Mouse (Mus musculus) liver, adult (tissue): ENCODE measurements at regions not wholly inside any gene's neighbourhood (a gene's known extent, or its start where the extent isn't known, plus 50 kb on each side); places are given as distances from the start of the nearest gene placed in this dataset.

Experiments used
- GATA4 ChIP-seq: IDR thresholded peaks from 2 replicates; pipeline ENCODE4 v1.6.1; 2014; ENCODE audit warnings: mild to moderate bottlenecking, low read length; ENCODE audit not compliant: insufficient replicate concordance

GRCm38 (mm10) chr9:85088556-85089338 is 223.8 kb upstream of the Gm11114 start:
- TF ChIP-seq GATA4, result no peak

DNA sequence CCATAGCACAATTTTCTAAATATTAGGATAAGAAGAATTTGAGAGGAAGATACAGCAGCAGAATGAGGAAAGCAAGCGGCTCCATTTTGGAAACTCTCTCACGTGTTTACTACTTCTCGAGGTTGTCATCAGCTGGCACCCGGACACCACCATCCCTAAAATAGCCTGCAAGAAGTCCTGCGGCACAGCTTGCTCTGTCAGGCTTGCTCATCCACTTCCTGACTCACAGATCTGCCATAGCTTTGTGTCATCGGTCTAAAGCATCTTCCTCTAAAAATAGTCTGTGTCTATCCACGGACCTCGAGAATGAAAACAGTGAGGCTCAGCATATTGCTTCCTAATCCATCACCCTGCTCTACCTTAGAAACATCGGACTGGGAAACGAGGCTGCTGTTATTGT is 222.3 kb upstream of the Gm11114 start:
- TF ChIP-seq GATA4, result no peak

DNA sequence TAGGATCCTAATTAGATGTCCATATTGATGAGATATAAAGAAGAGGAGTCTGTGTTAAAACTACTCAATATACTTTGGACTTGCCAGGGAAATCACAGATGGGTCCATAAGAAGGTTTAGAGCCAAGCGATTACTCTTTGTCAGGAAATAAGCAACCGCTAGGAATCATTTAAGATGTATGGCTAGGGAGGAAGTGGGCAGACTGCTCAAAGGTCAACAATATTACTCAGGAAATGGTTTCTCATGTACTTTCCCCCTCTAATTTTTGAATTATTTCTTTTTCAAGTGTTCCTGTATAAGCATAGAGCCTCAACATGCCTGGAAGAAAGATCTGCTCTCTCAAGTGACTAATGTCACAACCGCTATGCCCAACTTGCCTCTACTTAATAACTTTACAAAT is 217.3 kb upstream of the Gm11114 start:
- no peak for TF ChIP-seq GATA4

DNA sequence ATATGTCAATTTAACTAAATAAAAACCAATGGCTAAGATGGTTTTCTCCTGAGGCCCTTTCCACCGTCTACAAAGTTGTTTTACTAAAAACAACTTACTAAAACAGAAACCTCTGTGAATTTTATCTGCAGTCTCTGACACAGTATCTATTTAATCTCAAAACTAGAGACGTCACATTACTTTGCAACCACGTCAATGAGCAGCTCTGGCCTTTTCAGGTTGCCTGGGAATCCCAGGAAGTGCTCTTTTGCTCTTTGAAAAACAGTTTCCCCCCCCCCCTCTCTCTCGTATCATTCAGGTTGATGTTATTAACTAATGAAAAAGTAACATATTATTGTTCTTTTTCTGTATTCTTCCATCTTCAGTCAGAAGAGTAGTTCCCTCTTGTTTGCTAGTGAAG is 216.1 kb upstream of the Gm11114 start:
- TF ChIP-seq GATA4, result no peak

DNA sequence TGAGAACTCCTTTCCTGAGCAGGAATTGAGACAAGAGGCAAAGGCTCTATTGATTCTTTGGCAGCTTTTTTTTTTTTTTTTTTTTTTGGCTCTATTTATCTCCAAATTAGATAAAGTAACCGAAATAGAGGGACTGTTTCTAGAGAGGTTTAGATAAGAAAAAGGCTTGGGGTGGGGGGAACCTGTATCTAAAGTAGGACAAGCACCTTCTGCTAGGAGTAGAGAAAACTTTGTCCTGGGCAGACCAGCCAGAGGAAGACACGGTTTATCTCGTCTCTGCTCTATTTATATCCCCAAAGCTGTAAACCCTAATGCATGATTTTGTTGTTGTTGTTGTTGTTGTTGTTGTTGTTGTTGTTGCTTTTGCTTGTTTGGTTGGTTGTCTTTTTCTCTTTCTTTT is 199.6 kb upstream of the Gm11114 start:
- TF ChIP-seq GATA4, result no peak

DNA sequence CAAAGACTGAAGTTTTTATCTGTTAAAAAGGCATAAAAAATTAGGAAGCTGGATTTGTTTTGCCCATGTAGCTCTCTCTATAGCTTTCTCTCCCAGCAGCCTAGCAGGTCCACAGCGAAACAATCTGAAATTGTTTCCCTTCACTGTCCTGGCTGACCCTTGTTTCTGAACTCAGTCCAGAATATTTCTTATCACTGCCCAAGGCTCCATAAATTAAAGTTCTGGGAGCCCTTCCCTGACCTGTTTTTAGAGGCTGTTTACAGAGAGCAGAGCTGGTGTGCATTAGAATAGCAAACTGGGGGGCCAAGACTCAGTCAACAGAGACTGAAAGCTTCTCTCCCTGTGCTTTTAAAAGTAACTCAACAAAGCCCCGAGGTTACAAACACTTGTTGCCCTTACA is 198.3 kb upstream of the Gm11114 start:
- no peak for TF ChIP-seq GATA4

GRCm38 (mm10) chr9:85120061-85120460 is 192.5 kb upstream of the Gm11114 start:
- no peak for TF ChIP-seq GATA4

GRCm38 (mm10) chr9:85121059-85121458 is 191.5 kb upstream of the Gm11114 start:
- TF ChIP-seq GATA4, result no peak

DNA sequence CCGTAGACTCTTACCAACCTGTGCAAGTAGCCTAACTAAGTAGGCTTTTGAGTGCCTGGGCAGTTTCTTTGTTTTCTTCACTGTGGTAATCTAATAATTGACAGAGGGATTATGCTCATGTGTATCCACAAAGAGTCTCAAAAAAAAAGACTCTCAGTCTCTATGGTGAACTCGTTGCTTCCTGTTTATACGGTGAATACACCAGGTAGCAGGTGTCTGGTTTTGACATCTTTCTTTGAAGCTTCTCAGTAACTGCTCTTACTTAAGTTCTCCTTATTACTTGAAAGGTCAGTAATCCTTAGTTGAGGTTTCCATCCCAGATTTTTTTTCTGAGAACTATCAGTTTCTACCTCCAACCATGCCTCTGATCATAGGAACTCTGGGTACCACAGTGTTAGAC is 188.9 kb upstream of the Gm11114 start:
- TF ChIP-seq GATA4, result no peak

DNA sequence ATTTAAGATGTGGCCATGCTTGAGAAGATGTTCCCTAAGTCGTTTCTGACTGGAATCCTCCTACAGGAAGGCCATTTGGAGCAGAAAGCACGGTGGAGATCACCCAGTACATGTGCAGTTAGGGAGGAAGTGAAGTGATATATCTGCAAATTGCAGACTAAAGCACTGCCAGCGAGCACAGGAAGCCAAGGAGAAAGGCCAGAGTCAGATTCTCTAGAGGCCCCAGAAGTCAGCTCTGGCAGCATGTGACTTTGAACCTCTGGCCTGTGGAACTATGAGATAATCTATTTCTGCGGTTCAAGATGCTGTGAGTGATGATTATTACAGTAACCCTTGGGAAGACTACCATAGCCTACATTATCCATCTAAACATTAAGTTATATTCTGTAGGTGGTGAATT is 186.8 kb upstream of the Gm11114 start:
- TF ChIP-seq GATA4, result no peak

DNA sequence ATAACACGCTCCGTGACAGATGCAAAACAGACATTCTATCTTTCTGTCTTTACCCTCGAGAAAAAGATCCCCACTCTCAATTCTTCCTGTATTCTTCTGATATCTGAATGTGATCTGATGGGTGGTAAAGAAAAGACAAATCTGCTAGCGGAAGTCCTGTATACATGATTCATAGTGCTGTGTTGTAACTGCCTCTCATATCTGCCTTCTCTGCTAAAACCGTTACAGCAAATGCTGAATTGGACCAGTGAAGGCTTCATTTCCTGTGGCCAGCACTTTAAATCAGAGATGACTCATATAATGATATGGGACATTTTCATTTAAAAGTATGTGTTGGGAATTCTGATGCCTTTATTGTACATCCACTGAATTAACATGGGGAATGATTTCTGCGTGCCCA is 186.0 kb upstream of the Gm11114 start:
- no peak for TF ChIP-seq GATA4

DNA sequence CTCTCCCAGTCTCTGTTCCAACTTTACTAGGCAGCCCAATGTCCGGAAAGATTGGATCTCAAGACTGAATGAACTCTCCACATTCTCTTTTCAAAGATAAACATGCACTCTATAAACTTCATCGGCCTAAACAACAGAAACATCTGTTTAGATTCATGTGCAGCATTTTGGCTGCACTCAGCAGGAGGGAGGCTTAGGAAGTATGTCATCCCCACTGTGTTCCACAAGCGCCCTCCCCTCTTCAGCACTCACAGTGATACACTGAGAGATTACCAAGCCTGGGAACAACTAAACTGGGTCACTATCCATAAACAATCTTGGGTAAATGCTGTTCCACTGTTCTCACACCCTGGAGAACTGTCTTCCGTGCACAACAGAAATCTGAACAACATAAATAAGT is 185.5 kb upstream of the Gm11114 start:
- TF ChIP-seq GATA4, result peak; percentile 20; the same call in 1 of the 2 replicates

- no peak for TF ChIP-seq GATA4
Observed at GRCm38 (mm10) chr9:85134900-85135299, 177.7 kb upstream of the Gm11114 start.

DNA sequence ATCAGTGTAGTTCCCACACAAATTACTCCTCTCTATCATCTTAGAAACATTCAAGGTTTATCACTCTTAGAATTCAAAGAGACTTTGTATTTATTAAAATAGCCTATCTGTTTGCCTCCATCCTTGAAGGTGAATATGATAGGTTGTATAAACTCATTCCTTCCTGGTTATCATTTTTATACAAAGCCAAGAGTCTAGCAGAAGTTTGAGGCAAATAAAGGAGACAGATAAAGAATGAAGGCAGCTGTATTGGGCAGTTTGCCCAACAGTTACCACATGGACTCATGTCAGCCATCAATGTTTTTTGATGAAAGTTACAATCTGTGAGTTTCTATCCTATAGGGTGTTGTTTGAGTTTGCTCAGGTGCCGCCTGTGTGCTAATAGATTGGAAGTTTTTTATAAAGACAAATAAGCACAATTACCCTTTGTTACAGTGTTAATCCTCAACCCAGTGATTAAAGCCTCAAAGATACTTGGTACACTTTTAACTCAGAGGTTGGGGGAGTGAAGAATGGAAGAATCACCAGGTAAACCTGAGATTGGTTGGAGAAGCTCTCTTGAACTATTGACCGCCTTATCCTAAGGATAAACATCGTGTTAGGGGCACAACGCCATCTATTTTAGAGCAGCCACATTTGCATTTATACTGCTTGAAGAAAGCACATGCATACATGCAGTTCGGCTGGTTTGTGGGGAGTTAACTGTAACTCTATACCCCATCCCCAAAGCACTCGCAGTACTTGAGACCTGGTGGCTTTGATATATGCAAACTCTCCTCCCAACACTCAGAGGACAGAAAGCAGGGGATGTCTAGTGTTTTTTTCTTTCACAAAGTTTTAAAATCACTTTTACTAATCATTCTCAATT is 175.6 kb upstream of the Gm11114 start:
- TF ChIP-seq GATA4, result no peak

GRCm38 (mm10) chr9:85139891-85140290 is 172.7 kb upstream of the Gm11114 start:
- no peak for TF ChIP-seq GATA4

- no peak for TF ChIP-seq GATA4
Observed at GRCm38 (mm10) chr9:85144363-85144762, 168.2 kb upstream of the Gm11114 start.
